Mouse (Mus musculus): ENCODE data around the gene Zfp362.

The Zfp362 gene

DNA sequence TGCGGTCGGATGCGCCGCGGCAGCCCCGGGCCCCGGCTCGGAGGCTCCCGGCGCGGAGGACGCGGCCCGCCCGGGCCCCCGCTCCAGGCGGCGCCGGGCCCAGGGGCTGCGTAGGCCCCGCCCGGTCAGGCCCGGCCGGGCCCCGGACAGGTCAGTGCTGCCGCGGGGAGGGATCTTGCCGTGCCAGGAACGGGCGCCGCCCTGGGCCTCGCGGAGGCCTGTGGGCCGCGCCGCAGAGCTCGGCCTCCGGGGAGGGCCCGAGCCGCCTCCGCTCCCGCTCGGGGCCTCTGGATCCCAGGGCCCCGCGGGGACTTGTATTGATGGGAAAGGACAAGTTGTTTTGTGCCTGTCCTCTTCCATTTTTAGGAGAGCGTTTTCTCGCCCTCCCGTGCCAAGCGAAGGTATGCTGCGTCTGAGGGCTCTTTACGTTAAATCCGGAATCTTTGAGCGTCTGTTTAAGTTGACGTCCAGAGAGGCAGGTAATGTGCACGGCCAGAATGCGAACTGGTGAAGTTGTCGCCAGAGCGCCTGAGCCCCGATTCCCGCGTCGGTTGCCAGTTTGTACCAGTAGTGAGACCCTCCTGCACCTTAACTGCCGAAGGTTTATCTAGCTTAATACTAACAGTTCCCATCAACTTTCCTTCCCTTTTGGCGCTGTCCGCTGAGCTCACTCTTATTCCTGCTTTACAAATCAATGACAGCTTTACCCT, 78.0 kb downstream of the Zfp362 start:
- peak; percentile 54 for DNase-seq

DNA sequence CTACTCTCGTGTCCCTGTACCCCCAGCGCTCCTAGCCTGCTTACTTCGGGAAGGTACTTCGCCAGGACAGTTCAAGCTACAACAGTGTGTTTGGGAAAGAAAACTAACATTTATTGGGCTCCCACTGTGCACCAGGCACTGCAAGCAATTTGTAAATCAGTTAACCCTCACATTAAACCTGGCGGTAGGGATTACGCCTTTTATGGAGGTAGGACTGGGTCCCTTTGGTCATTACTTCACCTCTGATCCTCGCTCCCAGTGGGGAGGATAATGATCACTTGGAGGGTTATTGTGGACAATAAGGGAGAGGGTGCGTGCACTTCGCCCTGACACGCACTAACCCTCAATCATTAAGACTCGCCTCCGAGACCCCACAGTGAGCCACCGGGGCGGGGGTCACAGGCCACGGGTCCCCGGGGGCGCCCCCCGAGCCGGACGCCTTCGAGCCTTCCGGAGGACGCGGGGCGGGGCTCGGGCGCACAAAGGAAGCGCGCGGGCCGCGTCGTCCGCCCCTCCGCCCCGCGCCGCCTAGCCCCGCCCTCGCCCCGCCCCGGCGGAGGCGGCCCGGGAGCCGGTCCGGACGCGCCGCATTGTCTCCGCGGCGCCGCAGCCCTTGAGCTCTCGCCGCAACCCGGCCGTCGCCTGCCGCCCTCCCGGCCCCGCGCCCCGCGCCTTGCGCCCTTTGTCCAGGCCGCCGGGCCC, 78.7 kb downstream of the Zfp362 start:
- peak; percentile 93 for DNase-seq

DNA sequence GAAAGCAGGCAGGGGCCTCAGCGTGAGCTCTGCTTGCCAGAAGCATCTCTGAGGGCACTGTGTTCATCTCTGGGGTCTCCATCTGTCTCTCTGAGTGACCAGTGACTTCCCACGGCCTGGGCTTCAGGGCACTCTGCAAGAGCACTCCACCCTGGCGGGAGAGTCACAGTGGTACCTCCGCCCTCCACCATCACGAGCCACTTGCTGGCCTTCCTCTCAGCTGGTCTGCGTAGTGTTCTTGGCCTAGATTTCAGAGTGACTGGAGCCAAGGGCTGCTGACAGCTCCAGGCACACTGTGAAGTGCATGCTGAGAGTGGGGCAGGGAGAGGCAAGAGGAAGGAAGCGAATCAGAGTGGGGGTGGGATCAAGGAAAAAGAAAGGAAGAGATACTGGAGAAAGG, 81.8 kb downstream of the Zfp362 start:
- no peak for DNase-seq

DNA sequence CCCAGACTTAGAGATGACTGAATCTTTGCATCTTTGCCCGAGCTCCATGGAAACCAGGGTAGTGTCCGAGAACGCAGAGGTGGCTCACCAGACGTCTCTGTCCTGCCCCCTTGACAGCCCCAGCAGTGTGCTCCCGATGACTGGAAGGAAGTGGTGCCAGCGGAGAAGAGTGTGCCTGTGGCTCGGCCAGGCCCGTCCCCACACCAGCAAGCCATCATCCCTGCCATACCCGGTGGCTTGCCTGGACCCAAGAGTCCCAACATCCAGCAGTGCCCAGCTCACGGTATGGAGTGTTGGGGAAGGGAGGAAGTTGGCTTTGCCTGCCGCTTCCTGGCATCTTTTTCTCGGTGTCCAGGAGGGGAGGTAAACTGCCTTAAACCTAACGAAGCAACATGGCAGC, 82.4 kb downstream of the Zfp362 start:
- DNase-seq = no peak
